Mouse (Mus musculus): ENCODE data around the gene Shc4.

Shc4 gene

GRCm38 (mm10) chr2:125628487-125628886 is 95.5 kb downstream of the Shc4 start:
- no peak for DNase-seq

- peak in 1 of 2 experiments; percentile 21 for DNase-seq
Observed at GRCm38 (mm10) chr2:125626536-125626935, 97.4 kb downstream of the Shc4 start.

- DNase-seq: peak; percentile 96 to 98
Observed at GRCm38 (mm10) chr2:125624837-125625351, 99.1 kb downstream of the Shc4 start, which contains the start of gene Cep152. TSS of gene Cep152 (minus strand) at chr2:125625113.

- DNase-seq: no peak
Observed at GRCm38 (mm10) chr2:125624127-125624685, 99.7 kb downstream of the Shc4 start.

GRCm38 (mm10) chr2:125623211-125623610 is 100.7 kb downstream of the Shc4 start:
- no peak for DNase-seq

GRCm38 (mm10) chr2:125620213-125620907 is 103.6 kb downstream of the Shc4 start:
- no peak for DNase-seq

- DNase-seq: no peak
Observed at GRCm38 (mm10) chr2:125615858-125616424, 108.0 kb downstream of the Shc4 start.

GRCm38 (mm10) chr2:125615440-125615839 is 108.5 kb downstream of the Shc4 start:
- DNase-seq: no peak

- peak in 1 of 2 experiments; percentile 11 for DNase-seq
Observed at GRCm38 (mm10) chr2:125606220-125606845, 117.6 kb downstream of the Shc4 start.

- peak; percentile 75 to 79 for DNase-seq
Observed at GRCm38 (mm10) chr2:125604646-125605045, 119.3 kb downstream of the Shc4 start.

GRCm38 (mm10) chr2:125602970-125603369 is 121.0 kb downstream of the Shc4 start:
- DNase-seq: no peak

- no peak for DNase-seq
Observed at GRCm38 (mm10) chr2:125598958-125599357, 125.0 kb downstream of the Shc4 start.

GRCm38 (mm10) chr2:125598251-125598650 is 125.7 kb downstream of the Shc4 start:
- no peak for DNase-seq

- no peak for DNase-seq
Observed at GRCm38 (mm10) chr2:125594786-125595185, 129.2 kb downstream of the Shc4 start.

- DNase-seq: no peak
Observed at GRCm38 (mm10) chr2:125594072-125594471, 129.9 kb downstream of the Shc4 start.

- DNase-seq: no peak
Observed at GRCm38 (mm10) chr2:125591895-125592294, 132.1 kb downstream of the Shc4 start.

- no peak for DNase-seq
Observed at GRCm38 (mm10) chr2:125589287-125589686, 134.7 kb downstream of the Shc4 start.

GRCm38 (mm10) chr2:125581081-125581480 is 142.9 kb downstream of the Shc4 start:
- DNase-seq: no peak

GRCm38 (mm10) chr2:125577670-125578069 is 146.3 kb downstream of the Shc4 start:
- DNase-seq: no peak

Data from cerebellum, postnatal 14 days (tissue).